Mouse (Mus musculus): ENCODE data around the gene Olfr123. TPM values are rescaled to one million over a fixed set of nuclear protein-coding genes. Genes with fewer than 3 reads are reported as not detected.

Gene Olfr123
- not detected in 2 replicates for polyA plus RNA-seq (2012; rRNA removed; ENCODE audit: low replicate concordance)

GRCm38 (mm10) chr17:37793229-37793628 is at the start of gene Olfr123:
Gene Olfr123, plus strand, starts transcription at chr17:37793529.

GRCm38 (mm10) chr17:37768307-37768706 is 25.0 kb upstream of the Olfr123 start, which contains the start of gene Olfr122:
Gene Olfr122, plus strand, starts transcription at chr17:37768607.

GRCm38 (mm10) chr17:37799588-37799987 is 6.3 kb downstream of the Olfr123 start, which contains the start of gene Olfr124:
Gene Olfr124, plus strand, starts transcription at chr17:37799888.

GRCm38 (mm10) chr17:37832649-37833048 is 39.3 kb downstream of the Olfr123 start, which contains the start of gene Olfr125:
Gene Olfr125, plus strand, starts transcription at chr17:37832949.

GRCm38 (mm10) chr17:37847183-37847582 is 53.9 kb downstream of the Olfr123 start, which contains the start of gene Olfr126:
Gene Olfr126, plus strand, starts transcription at chr17:37847483.

Other genes with a start within 250 kb of the Olfr123 start
- not detected in 2 replicates for gene Olfr112, start 224.1 kb upstream of the Olfr123 start, polyA plus RNA-seq (2012; rRNA removed; ENCODE audit: low replicate concordance)
- gene Olfr113, start 215.9 kb upstream of the Olfr123 start, polyA plus RNA-seq (2012; rRNA removed; ENCODE audit: low replicate concordance): not detected in 2 replicates
- not detected in 2 replicates for gene Olfr114, start 200.8 kb upstream of the Olfr123 start, polyA plus RNA-seq (2012; rRNA removed; ENCODE audit: low replicate concordance)
- not detected in 2 replicates for gene Olfr115, start 166.4 kb upstream of the Olfr123 start, polyA plus RNA-seq (2012; rRNA removed; ENCODE audit: low replicate concordance)
- gene Olfr116, start 166.3 kb upstream of the Olfr123 start, polyA plus RNA-seq (2012; rRNA removed; ENCODE audit: low replicate concordance): not detected in 2 replicates
- gene Olfr117, start 129.7 kb upstream of the Olfr123 start, polyA plus RNA-seq (2012; rRNA removed; ENCODE audit: low replicate concordance): not detected in 2 replicates
- gene Olfr118, start 126.5 kb upstream of the Olfr123 start, polyA plus RNA-seq (2012; rRNA removed; ENCODE audit: low replicate concordance): not detected in 2 replicates
- not detected in 2 replicates for gene Olfr119, start 97.0 kb upstream of the Olfr123 start, polyA plus RNA-seq (2012; rRNA removed; ENCODE audit: low replicate concordance)
- not detected in 2 replicates for gene Olfr120, start 71.7 kb upstream of the Olfr123 start, polyA plus RNA-seq (2012; rRNA removed; ENCODE audit: low replicate concordance)
- not detected in 2 replicates for gene Olfr121, start 44.7 kb upstream of the Olfr123 start, polyA plus RNA-seq (2012; rRNA removed; ENCODE audit: low replicate concordance)
- not detected in 2 replicates for gene Olfr122, start 24.9 kb upstream of the Olfr123 start, polyA plus RNA-seq (2012; rRNA removed; ENCODE audit: low replicate concordance)
- gene Olfr124, start 6.4 kb downstream of the Olfr123 start, polyA plus RNA-seq (2012; rRNA removed; ENCODE audit: low replicate concordance): not detected in 2 replicates
- not detected in 2 replicates for gene Olfr125, start 39.4 kb downstream of the Olfr123 start, polyA plus RNA-seq (2012; rRNA removed; ENCODE audit: low replicate concordance)
- gene Olfr126, start 54.0 kb downstream of the Olfr123 start, polyA plus RNA-seq (2012; rRNA removed; ENCODE audit: low replicate concordance): not detected in 2 replicates
- not detected in 2 replicates for gene Olfr127, start 106.9 kb downstream of the Olfr123 start, polyA plus RNA-seq (2012; rRNA removed; ENCODE audit: low replicate concordance)
- not detected in 2 replicates for gene Olfr128, start 127.0 kb downstream of the Olfr123 start, polyA plus RNA-seq (2012; rRNA removed; ENCODE audit: low replicate concordance)
- gene Olfr761, start 159.6 kb downstream of the Olfr123 start, polyA plus RNA-seq (2012; rRNA removed; ENCODE audit: low replicate concordance): not detected in 2 replicates

Measured in duodenum, adult 2 months (tissue).